Mouse (Mus musculus) midbrain, embryonic 13.5 days (tissue): Measurements from ENCODE around the gene Vamp2. TPM values are rescaled to one million over a fixed set of nuclear protein-coding genes. Genes with fewer than 3 reads are reported as not detected.

ENCODE experiments used
- ATAC-seq: fragments of 200-750 bp; cut with Nextera tagmentation; 2 replicates; pipeline ENCODE4 v1.8.0; 2017; ENCODE audit warnings: mild to moderate bottlenecking, moderate TSS enrichment, moderate library complexity
- H3K27ac ChIP-seq: fragments of 300-500 bp; sonication (generic); 2 replicates; pipeline ENCODE4 v1.5.1; 2015; ENCODE audit warnings: inconsistent platforms, mild to moderate bottlenecking, moderate library complexity
- H3K27me3 ChIP-seq: fragments of 300-500 bp; sonication (generic); 2 replicates; pipeline ENCODE4 v1.6.1; 2015; ENCODE audit warnings: mild to moderate bottlenecking, inconsistent platforms
- H3K36me3 ChIP-seq: fragments of 300-500 bp; sonication (generic); 2 replicates; pipeline ENCODE4 v1.6.1; 2015; ENCODE audit warnings: mild to moderate bottlenecking, inconsistent platforms
- H3K4me1 ChIP-seq: fragments of 300-500 bp; sonication (generic); replicated peaks from 2 replicates; pipeline ENCODE4 v1.6.1; 2015; ENCODE audit warnings: inconsistent platforms
- H3K4me2 ChIP-seq: fragments of 300-500 bp; sonication (generic); replicated peaks from 2 replicates; pipeline ENCODE4 v1.6.1; 2015; ENCODE audit warnings: moderate library complexity, mild to moderate bottlenecking, inconsistent platforms
- H3K4me3 ChIP-seq: fragments of 300-500 bp; sonication (generic); replicated peaks from 2 replicates; pipeline ENCODE4 v1.5.1; 2015; ENCODE audit warnings: mild to moderate bottlenecking, inconsistent platforms
- H3K9ac ChIP-seq: fragments of 300-500 bp; sonication (generic); replicated peaks from 2 replicates; pipeline ENCODE4 v1.6.1; 2015; ENCODE audit warnings: mild to moderate bottlenecking, inconsistent platforms
- H3K9me3 ChIP-seq: fragments of 300-500 bp; sonication (generic); 2 replicates; pipeline ENCODE4 v1.6.1; 2016; ENCODE audit warnings: mild to moderate bottlenecking, inconsistent platforms
- WGBS: fragments of 180-500 bp; shearing (Covaris S2); methylation state at CpG from one replicate; pipeline ENCODE4 v1.1.7; 2015; 5-methylcytosine and 5-hydroxymethylcytosine counted together
- polyA plus RNA-seq: library from polyadenylated mRNA; unstranded; fragments of >200 nt; fragmentation: Nextera tagmentation; extraction: Ambion mirVana; gene quantifications from 2 replicates; pipeline ENCODE4 v1.2.1, GENCODE M21; 2015

Gene Vamp2
- polyA plus RNA-seq, 1 experiment from 2014 or later, result 188 TPM

GRCm38 (mm10) chr11:69116843-69117242 lies 28.6 kb downstream of the Vamp2 start:
- Histone ChIP-seq H3K27me3 (peaks cover 60% of the 10 kb centered on the region), H3K4me1 (peaks cover 52% of the 10 kb centered on the region)
- WGBS, result 52% methylated on average over 5 of the region's 5 CpGs

GRCm38 (mm10) chr11:69117737-69118695 lies 29.7 kb downstream of the Vamp2 start:
- Histone ChIP-seq H3K4me1 (peaks cover 55% of the 10 kb centered on the region), H3K9ac (peak overlapping the region; percentile 79), H3K9me3 (no peaks in the 10 kb centered on the region), H3K4me3 (peak overlapping the region; percentile 82), H3K36me3 (no peaks in the 10 kb centered on the region), H3K4me2 (peak overlapping the region; percentile 98), H3K27ac (peak overlapping the region; percentile 40), H3K27me3 (peaks cover 51% of the 10 kb centered on the region)
- WGBS, result under 1% methylated on average over 45 of the region's 45 CpGs
- ATAC-seq, result no peak

More at GRCm38 (mm10) chr11:69116843-69117242, 28.6 kb downstream of the Vamp2 start:
- Histone ChIP-seq H3K9me3 (no peaks in the 10 kb centered on the region), H3K4me3 (peak overlapping the region; percentile 82), H3K9ac (no peak overlapping the region), H3K4me2 (peak overlapping the region; percentile 98), H3K27ac (no peak overlapping the region), H3K36me3 (no peaks in the 10 kb centered on the region)
- no peak for ATAC-seq

GRCm38 (mm10) chr11:69118765-69119164 lies 30.5 kb downstream of the Vamp2 start:
- Histone ChIP-seq H3K9ac (no peak overlapping the region), H3K27me3 (peaks cover 51% of the 10 kb centered on the region), H3K36me3 (no peaks in the 10 kb centered on the region), H3K27ac (no peak overlapping the region), H3K9me3 (no peaks in the 10 kb centered on the region), H3K4me2 (peak overlapping the region; percentile 98), H3K4me3 (peak overlapping the region; percentile 82), H3K4me1 (peaks cover 55% of the 10 kb centered on the region)
- ATAC-seq, result no peak
- under 1% methylated on average over 15 of the region's 15 CpGs for WGBS

- Histone ChIP-seq H3K4me2 (peak overlapping the region; percentile 98), H3K9me3 (no peaks in the 10 kb centered on the region), H3K4me1 (peaks cover 55% of the 10 kb centered on the region), H3K27me3 (peaks cover 45% of the 10 kb centered on the region), H3K36me3 (no peaks in the 10 kb centered on the region), H3K9ac (peak overlapping the region; percentile 17; the same call in 1 of the 2 replicates), H3K27ac (no peak overlapping the region), H3K4me3 (peak overlapping the region; percentile 82)
- WGBS, result 30% methylated on average over 14 of the region's 14 CpGs
- no peak for ATAC-seq
Measured at GRCm38 (mm10) chr11:69119446-69120155, 31.3 kb downstream of the Vamp2 start.

GRCm38 (mm10) chr11:69120221-69121000 lies 32.1 kb downstream of the Vamp2 start, which contains the start of gene Hes7:
Gene Hes7, plus strand, starts transcription at chr11:69120404.
- Histone ChIP-seq H3K9me3 (no peaks in the 10 kb centered on the region), H3K36me3 (no peaks in the 10 kb centered on the region), H3K4me3 (peak within 1 kb of the TSS; percentile 82), H3K27ac (no peak within 1 kb of the TSS), H3K4me2 (peak within 1 kb of the TSS; percentile 98), H3K9ac (peak within 1 kb of the TSS; percentile 80), H3K4me1 (peaks cover 56% of the 10 kb centered on the region), H3K27me3 (peaks cover 42% of the 10 kb centered on the region)
- no peak for ATAC-seq
- WGBS, result 2% methylated on average over 27 of the region's 27 CpGs

GRCm38 (mm10) chr11:69121001-69121740 lies 32.9 kb downstream of the Vamp2 start:
- Histone ChIP-seq H3K27ac (no peak overlapping the region), H3K4me3 (peak overlapping the region; percentile 75), H3K27me3 (peaks cover 36% of the 10 kb centered on the region), H3K9me3 (no peaks in the 10 kb centered on the region), H3K9ac (peak overlapping the region; percentile 80), H3K4me1 (peaks cover 64% of the 10 kb centered on the region), H3K36me3 (no peaks in the 10 kb centered on the region), H3K4me2 (peak overlapping the region; percentile 98)
- WGBS, result 1% methylated on average over 27 of the region's 33 CpGs
- no peak for ATAC-seq

GRCm38 (mm10) chr11:69121741-69122335 lies 33.5 kb downstream of the Vamp2 start:
- no peak overlapping the region for H3K27ac ChIP-seq
- peaks cover 68% of the 10 kb centered on the region for H3K4me1 ChIP-seq
- WGBS, result under 1% methylated on average over 31 of the region's 32 CpGs
- peak overlapping the region; percentile 80 for H3K9ac ChIP-seq
- no peaks in the 10 kb centered on the region for H3K36me3 ChIP-seq
- no peaks in the 10 kb centered on the region for H3K9me3 ChIP-seq
- peaks cover 32% of the 10 kb centered on the region for H3K27me3 ChIP-seq
- H3K4me2 ChIP-seq, result peak overlapping the region; percentile 98
- peak overlapping the region; percentile 75 for H3K4me3 ChIP-seq
- ATAC-seq, result no peak

- peak; percentile 73 for ATAC-seq
- Histone ChIP-seq H3K4me1 (peaks cover 62% of the 10 kb centered on the region), H3K9ac (peak within 1 kb of the TSS; percentile 80), H3K9me3 (no peaks in the 10 kb centered on the region), H3K4me3 (peak within 1 kb of the TSS; percentile 75), H3K27me3 (peaks cover 35% of the 10 kb centered on the region), H3K4me2 (peak within 1 kb of the TSS; percentile 98), H3K36me3 (no peaks in the 10 kb centered on the region), H3K27ac (peak within 1 kb of the TSS; percentile 58)
- under 1% methylated on average over 57 of the region's 66 CpGs for WGBS
Measured at GRCm38 (mm10) chr11:69122336-69122951, 34.2 kb downstream of the Vamp2 start, which contains the start of gene 9130213A22Rik. Gene 9130213A22Rik, minus strand, starts transcription at chr11:69122589.

GRCm38 (mm10) chr11:69123056-69123692 lies 34.9 kb downstream of the Vamp2 start:
- Histone ChIP-seq H3K9me3 (no peaks in the 10 kb centered on the region), H3K4me3 (peak overlapping the region; percentile 75), H3K4me2 (peak overlapping the region; percentile 98), H3K27me3 (peaks cover 42% of the 10 kb centered on the region), H3K4me1 (peaks cover 56% of the 10 kb centered on the region), H3K27ac (peak overlapping the region; percentile 58), H3K36me3 (no peaks in the 10 kb centered on the region), H3K9ac (peak overlapping the region; percentile 80)
- WGBS, result under 1% methylated on average over 28 of the region's 29 CpGs
- peak; percentile 19 for ATAC-seq
